Mouse (Mus musculus) kidney, postnatal 0 days (tissue): ENCODE data around the gene Olfr1262. TPM values are rescaled to one million over a fixed set of nuclear protein-coding genes. Genes with fewer than 3 reads are reported as not detected.

ENCODE experiments used
- ATAC-seq: fragments of 200-750 bp; cut with Nextera tagmentation; replicated peaks from 2 replicates; pipeline ENCODE4 v1.8.0; 2017; ENCODE audit warnings: low read depth, moderate number of reproducible peaks, moderate TSS enrichment, moderate library complexity; ENCODE audit not compliant: low FRiP score
- DNase-seq: peaks from one replicate; pipeline ENCODE4 v3.0.0-alpha.2; 2016; ENCODE audit warnings: low spot score
- H3K27ac ChIP-seq: fragments of 300-500 bp; sonication (generic); 2 replicates; pipeline ENCODE4 v1.5.1; 2014; ENCODE audit warnings: mild to moderate bottlenecking
- H3K27me3 ChIP-seq: fragments of 300-500 bp; sonication (generic); 2 replicates; pipeline ENCODE4 v1.6.1; 2014; ENCODE audit warnings: low read length, mixed read lengths; ENCODE audit not compliant: insufficient read depth
- H3K36me3 ChIP-seq: fragments of 300-500 bp; sonication (generic); 2 replicates; pipeline ENCODE4 v1.6.1; 2014; ENCODE audit warnings: low read length, mixed read lengths; ENCODE audit not compliant: insufficient read depth
- H3K4me1 ChIP-seq: fragments of 300-500 bp; sonication (generic); replicated peaks from 2 replicates; pipeline ENCODE4 v1.6.1; 2014; ENCODE audit warnings: antibody characterized with exemption, low read length, mixed read lengths; ENCODE audit not compliant: insufficient read depth
- H3K4me2 ChIP-seq: fragments of 300-500 bp; sonication (generic); 2 replicates; pipeline ENCODE4 v1.6.1; 2014; ENCODE audit warnings: mild to moderate bottlenecking, low read length, moderate library complexity, mixed read lengths
- H3K4me3 ChIP-seq: fragments of 300-500 bp; sonication (generic); replicated peaks from 2 replicates; pipeline ENCODE4 v1.5.1; 2014; ENCODE audit warnings: low read depth, low read length
- H3K9ac ChIP-seq: fragments of 300-500 bp; sonication (generic); 2 replicates; pipeline ENCODE4 v1.6.1; 2014; ENCODE audit warnings: low read depth, low read length
- H3K9me3 ChIP-seq: fragments of 300-500 bp; sonication (generic); replicated peaks from 2 replicates; pipeline ENCODE4 v1.6.1; 2016; ENCODE audit warnings: low read length, inconsistent platforms, mixed read lengths
- CTCF ChIP-seq: IDR thresholded peaks from 2 replicates; pipeline ENCODE4 v1.5.1; 2016; ENCODE audit warnings: antibody characterized with exemption, low read depth, mild to moderate bottlenecking, moderate library complexity
- WGBS: fragments of 180-500 bp; shearing (Covaris S2); extraction: QIAGEN DNeasy Blood & Tissue Kit; methylation state at CpG from one replicate; pipeline ENCODE4 v1.1.7; 2014; 5-methylcytosine and 5-hydroxymethylcytosine counted together
- polyA plus RNA-seq: library from polyadenylated mRNA; unstranded; fragments of >200 nt; fragmentation: Nextera tagmentation; extraction: Ambion mirVana; gene quantifications from 2 replicates; pipeline ENCODE4 v1.2.1, GENCODE M21; 2015

Olfr1262 gene
- polyA plus RNA-seq = not detected in 2 replicates

DNA sequence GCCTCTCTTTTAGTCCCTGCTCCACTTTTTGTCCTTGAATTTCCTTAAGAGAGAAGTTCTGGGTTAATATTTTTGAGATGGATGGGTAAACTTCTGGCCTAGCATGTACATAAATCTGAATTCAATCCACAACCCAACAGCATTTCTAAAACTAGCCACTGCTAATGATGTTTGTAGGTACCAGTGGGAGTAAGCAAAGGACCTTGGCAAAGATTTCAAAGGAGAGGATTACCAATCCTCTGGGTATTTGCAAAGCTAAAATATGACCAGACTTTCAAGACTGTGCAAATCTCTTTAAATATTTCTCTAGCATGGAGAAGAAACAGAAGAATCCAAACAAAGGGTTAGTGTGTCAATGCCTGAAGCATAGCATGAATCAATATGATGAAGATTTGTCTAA is at the start of gene Olfr1262:
Olfr1262 (plus strand) TSS at position 301 of the 400 bp plus-strand sequence.
- TF ChIP-seq CTCF = no peak
- H3K4me2 ChIP-seq = no peak within 1 kb of the TSS
- no peak for DNase-seq
- no peak within 1 kb of the TSS for H3K9ac ChIP-seq
- H3K36me3 ChIP-seq = no peaks in the 10 kb centered on the region
- no peaks in the 10 kb centered on the region for H3K4me1 ChIP-seq
- H3K9me3 ChIP-seq = no peaks in the 10 kb centered on the region
- no peak within 1 kb of the TSS for H3K4me3 ChIP-seq
- no peak within 1 kb of the TSS for H3K27ac ChIP-seq
- no peak for ATAC-seq
- no peaks in the 10 kb centered on the region for H3K27me3 ChIP-seq

DNA sequence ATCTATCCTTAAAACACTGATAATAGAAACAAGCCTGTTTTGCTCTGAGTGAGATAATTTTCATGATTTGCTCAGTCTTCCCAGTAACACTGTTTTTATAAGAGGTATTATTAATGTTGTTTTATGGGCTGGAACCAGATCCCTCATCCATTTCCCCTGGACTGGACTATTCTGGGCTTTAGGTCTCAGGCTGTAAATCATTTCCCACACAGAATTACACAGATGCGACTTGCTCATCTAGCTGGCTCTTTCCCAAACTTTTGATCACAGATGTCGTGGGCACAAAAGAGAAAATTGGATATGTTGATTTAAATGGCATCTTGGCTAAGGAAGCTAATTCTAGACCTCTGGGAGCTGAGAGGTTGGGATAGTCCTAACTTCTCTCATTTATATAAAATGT is 25.8 kb upstream of the Olfr1262 start, which contains the start of gene Olfr1260:
Olfr1260 (plus strand) TSS at position 157 of the 400 bp plus-strand sequence.
- WGBS = 3% methylated on average over 2 of the region's 2 CpGs

GRCm38 (mm10) chr2:89977709-89978108 is 22.2 kb upstream of the Olfr1262 start:
- H3K4me2 ChIP-seq = no peak overlapping the region
- H3K4me3 ChIP-seq = no peak overlapping the region
- H3K27ac ChIP-seq = no peak overlapping the region
- no peaks in the 10 kb centered on the region for H3K4me1 ChIP-seq
- DNase-seq (no peak), ATAC-seq (no peak)
- H3K27me3 ChIP-seq = no peaks in the 10 kb centered on the region
- 86% methylated on average over 2 of the region's 2 CpGs for WGBS
- no peak for TF ChIP-seq CTCF
- no peaks in the 10 kb centered on the region for H3K9me3 ChIP-seq
- H3K9ac ChIP-seq = no peak overlapping the region
- no peaks in the 10 kb centered on the region for H3K36me3 ChIP-seq

More for the DNA sequence above, 25.8 kb upstream of the Olfr1262 start, which contains the start of gene Olfr1260:
- TF ChIP-seq CTCF = no peak
- Histone ChIP-seq H3K4me3 (no peak within 1 kb of the TSS), H3K27me3 (no peaks in the 10 kb centered on the region), H3K4me1 (no peaks in the 10 kb centered on the region), H3K36me3 (no peaks in the 10 kb centered on the region), H3K4me2 (no peak within 1 kb of the TSS), H3K9me3 (no peaks in the 10 kb centered on the region), H3K9ac (no peak within 1 kb of the TSS), H3K27ac (no peak within 1 kb of the TSS)
- DNase-seq (peak; percentile 29), ATAC-seq (no peak)

DNA sequence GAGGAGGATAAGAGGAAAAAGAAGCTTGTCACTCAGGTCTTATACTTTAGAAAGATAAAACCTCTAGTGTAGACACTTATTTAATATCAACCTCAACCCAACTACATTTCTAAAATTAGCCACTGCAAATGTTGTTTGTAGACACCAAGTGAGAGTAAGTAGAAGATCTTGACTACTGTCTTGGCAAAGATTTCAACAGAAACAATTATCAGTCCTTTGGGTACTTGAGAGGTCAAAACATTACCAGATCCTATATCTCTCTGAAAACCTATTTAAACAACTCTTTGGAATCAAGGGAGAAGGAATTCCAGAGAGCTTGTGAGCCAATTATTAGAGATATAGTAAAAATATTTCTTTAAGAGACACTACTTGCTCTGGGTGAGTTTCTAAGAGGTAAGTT is 9.0 kb upstream of the Olfr1262 start, which contains the start of gene Olfr1261:
Olfr1261 (plus strand) TSS at position 301 of the 400 bp plus-strand sequence.
- TF ChIP-seq CTCF = no peak
- Histone ChIP-seq H3K4me3 (no peak within 1 kb of the TSS), H3K27ac (no peak within 1 kb of the TSS), H3K27me3 (no peaks in the 10 kb centered on the region), H3K9ac (no peak within 1 kb of the TSS), H3K4me2 (no peak within 1 kb of the TSS), H3K9me3 (no peaks in the 10 kb centered on the region), H3K4me1 (no peaks in the 10 kb centered on the region), H3K36me3 (no peaks in the 10 kb centered on the region)
- ATAC-seq (no peak), DNase-seq (no peak)

- Histone ChIP-seq H3K36me3 (no peaks in the 10 kb centered on the region), H3K27ac (no peak within 1 kb of the TSS), H3K9ac (no peak within 1 kb of the TSS), H3K4me1 (no peaks in the 10 kb centered on the region), H3K9me3 (no peaks in the 10 kb centered on the region), H3K27me3 (no peaks in the 10 kb centered on the region), H3K4me3 (no peak within 1 kb of the TSS), H3K4me2 (no peak within 1 kb of the TSS)
- WGBS = 78% methylated on average over 2 of the region's 2 CpGs
- DNase-seq = no peak
- no peak for TF ChIP-seq CTCF
- ATAC-seq = no peak
Observed at GRCm38 (mm10) chr2:90011831-90012230, 11.9 kb downstream of the Olfr1262 start, which contains the start of gene Olfr1263. TSS of gene Olfr1263 (plus strand) at chr2:90012131.

GRCm38 (mm10) chr2:90025477-90025876 is 25.5 kb downstream of the Olfr1262 start, which contains the start of gene Olfr1264:
TSS of gene Olfr1264 (minus strand) at chr2:90025577.
- WGBS = 61% methylated on average over 2 of the region's 2 CpGs
- no peak within 1 kb of the TSS for H3K27ac ChIP-seq
- H3K4me1 ChIP-seq = no peaks in the 10 kb centered on the region
- H3K36me3 ChIP-seq = no peaks in the 10 kb centered on the region
- ATAC-seq = no peak
- no peaks in the 10 kb centered on the region for H3K9me3 ChIP-seq
- no peak within 1 kb of the TSS for H3K9ac ChIP-seq
- DNase-seq = no peak
- H3K4me2 ChIP-seq = no peak within 1 kb of the TSS
- H3K27me3 ChIP-seq = no peaks in the 10 kb centered on the region
- H3K4me3 ChIP-seq = no peak within 1 kb of the TSS
- no peak for TF ChIP-seq CTCF

DNA sequence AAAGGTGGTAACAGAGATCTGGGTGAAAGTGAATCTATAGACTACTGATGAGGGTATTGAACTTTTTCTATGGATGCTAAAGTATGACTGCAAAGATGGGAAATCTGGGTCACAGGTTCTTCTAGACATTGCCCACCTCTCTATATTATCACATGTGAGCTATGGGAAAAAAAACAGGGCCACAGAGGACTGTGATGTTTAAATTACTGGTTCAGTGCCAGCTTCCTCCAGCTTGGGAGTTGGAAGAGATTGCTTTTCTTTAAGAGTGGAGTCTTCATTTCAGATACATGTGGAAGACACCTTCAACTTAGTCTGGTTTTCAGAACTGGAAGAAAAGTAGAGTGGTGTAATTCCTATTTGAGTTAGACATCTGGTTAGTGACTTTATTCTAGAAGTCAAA is 35.1 kb downstream of the Olfr1262 start, which contains the start of gene Olfr1265:
Olfr1265 (plus strand) TSS at position 301 of the 400 bp plus-strand sequence.
- no peaks in the 10 kb centered on the region for H3K27me3 ChIP-seq
- H3K9me3 ChIP-seq = no peaks in the 10 kb centered on the region
- no peak within 1 kb of the TSS for H3K4me3 ChIP-seq
- no peak for TF ChIP-seq CTCF
- no peak within 1 kb of the TSS for H3K27ac ChIP-seq
- no peak within 1 kb of the TSS for H3K9ac ChIP-seq
- H3K36me3 ChIP-seq = no peaks in the 10 kb centered on the region
- ATAC-seq = no peak
- no peak within 1 kb of the TSS for H3K4me2 ChIP-seq
- no peak for DNase-seq
- no peaks in the 10 kb centered on the region for H3K4me1 ChIP-seq

Other genes with a start within 250 kb of the Olfr1262 start
- not detected in 2 replicates for gene Olfr1253, start 243.1 kb upstream of the Olfr1262 start, polyA plus RNA-seq
- not detected in 2 replicates for gene Olfr1254, start 206.5 kb upstream of the Olfr1262 start, polyA plus RNA-seq
- not detected in 2 replicates for gene Olfr1255, start 188.1 kb upstream of the Olfr1262 start, polyA plus RNA-seq
- not detected in 2 replicates for gene Olfr1256, start 158.6 kb upstream of the Olfr1262 start, polyA plus RNA-seq
- gene Olfr48, start 151.9 kb upstream of the Olfr1262 start, polyA plus RNA-seq = not detected in 2 replicates
- gene Olfr1257, start 121.7 kb upstream of the Olfr1262 start, polyA plus RNA-seq = not detected in 2 replicates
- not detected in 2 replicates for gene Olfr1258, start 72.8 kb upstream of the Olfr1262 start, polyA plus RNA-seq
- not detected in 2 replicates for gene Olfr1259, start 51.5 kb upstream of the Olfr1262 start, polyA plus RNA-seq
- not detected in 2 replicates for gene Olfr1260, start 25.8 kb upstream of the Olfr1262 start, polyA plus RNA-seq
- gene Olfr1261, start 8.9 kb upstream of the Olfr1262 start, polyA plus RNA-seq = not detected in 2 replicates
- not detected in 2 replicates for gene Olfr1263, start 12.0 kb downstream of the Olfr1262 start, polyA plus RNA-seq
- gene Olfr1264, start 25.4 kb downstream of the Olfr1262 start, polyA plus RNA-seq = not detected in 2 replicates
- gene Olfr1265, start 35.2 kb downstream of the Olfr1262 start, polyA plus RNA-seq = not detected in 2 replicates
- not detected in 2 replicates for gene Olfr140, start 63.4 kb downstream of the Olfr1262 start, polyA plus RNA-seq
- gene Olfr1269, start 121.3 kb downstream of the Olfr1262 start, polyA plus RNA-seq = not detected in 2 replicates
- not detected in 2 replicates for gene Olfr32, start 142.2 kb downstream of the Olfr1262 start, polyA plus RNA-seq
- not detected in 2 replicates for gene Olfr1270, start 152.9 kb downstream of the Olfr1262 start, polyA plus RNA-seq
- not detected in 2 replicates for gene Olfr1506, start 224.3 kb downstream of the Olfr1262 start, polyA plus RNA-seq